Mouse (Mus musculus) kidney, postnatal 0 days (tissue): ENCODE data around the gene Bri3. TPM values are rescaled to one million over a fixed set of nuclear protein-coding genes. Genes with fewer than 3 reads are reported as not detected.
A peak's percentile ranks its signal among the peaks of the same experiment; 100 is the strongest.

Experiments used
- ATAC-seq: fragments of 200-750 bp; cut with Nextera tagmentation; replicated peaks from 2 replicates; pipeline ENCODE4 v1.8.0; 2017; ENCODE audit warnings: low read depth, moderate number of reproducible peaks, moderate TSS enrichment, moderate library complexity; ENCODE audit not compliant: low FRiP score
- DNase-seq: peaks from one replicate; pipeline ENCODE4 v3.0.0-alpha.2; 2016; ENCODE audit warnings: low spot score
- H3K27ac ChIP-seq: fragments of 300-500 bp; sonication (generic); 2 replicates; pipeline ENCODE4 v1.5.1; 2014; ENCODE audit warnings: mild to moderate bottlenecking
- H3K27me3 ChIP-seq: fragments of 300-500 bp; sonication (generic); 2 replicates; pipeline ENCODE4 v1.6.1; 2014; ENCODE audit warnings: low read length, mixed read lengths; ENCODE audit not compliant: insufficient read depth
- H3K36me3 ChIP-seq: fragments of 300-500 bp; sonication (generic); 2 replicates; pipeline ENCODE4 v1.6.1; 2014; ENCODE audit warnings: low read length, mixed read lengths; ENCODE audit not compliant: insufficient read depth
- H3K4me1 ChIP-seq: fragments of 300-500 bp; sonication (generic); replicated peaks from 2 replicates; pipeline ENCODE4 v1.6.1; 2014; ENCODE audit warnings: antibody characterized with exemption, low read length, mixed read lengths; ENCODE audit not compliant: insufficient read depth
- H3K4me2 ChIP-seq: fragments of 300-500 bp; sonication (generic); 2 replicates; pipeline ENCODE4 v1.6.1; 2014; ENCODE audit warnings: mild to moderate bottlenecking, low read length, moderate library complexity, mixed read lengths
- H3K4me3 ChIP-seq: fragments of 300-500 bp; sonication (generic); replicated peaks from 2 replicates; pipeline ENCODE4 v1.5.1; 2014; ENCODE audit warnings: low read depth, low read length
- H3K9ac ChIP-seq: fragments of 300-500 bp; sonication (generic); 2 replicates; pipeline ENCODE4 v1.6.1; 2014; ENCODE audit warnings: low read depth, low read length
- H3K9me3 ChIP-seq: fragments of 300-500 bp; sonication (generic); replicated peaks from 2 replicates; pipeline ENCODE4 v1.6.1; 2016; ENCODE audit warnings: low read length, inconsistent platforms, mixed read lengths
- CTCF ChIP-seq: IDR thresholded peaks from 2 replicates; pipeline ENCODE4 v1.5.1; 2016; ENCODE audit warnings: antibody characterized with exemption, low read depth, mild to moderate bottlenecking, moderate library complexity
- WGBS: fragments of 180-500 bp; shearing (Covaris S2); extraction: QIAGEN DNeasy Blood & Tissue Kit; methylation state at CpG from one replicate; pipeline ENCODE4 v1.1.7; 2014; 5-methylcytosine and 5-hydroxymethylcytosine counted together
- polyA plus RNA-seq: library from polyadenylated mRNA; unstranded; fragments of >200 nt; fragmentation: Nextera tagmentation; extraction: Ambion mirVana; gene quantifications from 2 replicates; pipeline ENCODE4 v1.2.1, GENCODE M21; 2015

The Bri3 gene
- polyA plus RNA-seq, 1 experiment from 2014 or later = 224 TPM

DNA sequence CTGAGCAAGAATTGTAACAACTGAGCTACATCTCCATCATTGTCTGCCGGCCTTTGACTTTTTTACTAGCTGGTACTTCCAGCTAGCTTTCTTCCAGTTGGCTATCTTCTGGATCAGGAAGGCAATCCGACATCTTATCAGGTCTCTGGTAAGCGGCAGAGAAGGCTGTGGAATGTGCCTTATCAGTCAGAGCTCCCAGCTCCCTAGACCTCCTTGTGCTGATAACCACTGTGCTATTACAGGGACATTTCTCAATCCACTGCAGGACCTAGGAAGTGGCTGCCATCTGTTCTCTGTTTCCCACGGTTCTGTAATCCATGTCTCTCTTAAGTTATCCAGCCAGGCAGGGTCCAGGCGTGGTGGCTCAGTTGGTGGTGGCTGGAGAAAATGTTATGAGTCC lies 27.5 kb downstream of the Bri3 start:
- Histone ChIP-seq H3K4me2 (no peak overlapping the region), H3K4me3 (no peak overlapping the region), H3K27ac (no peak overlapping the region), H3K27me3 (no peaks in the 10 kb centered on the region), H3K36me3 (0 out of 2 replicates have a peak, but pooled peaks cover 1% of the 10 kb centered on the region), H3K9ac (no peak overlapping the region), H3K4me1 (no peaks in the 10 kb centered on the region), H3K9me3 (no peaks in the 10 kb centered on the region)
- no peak for DNase-seq
- no peak for TF ChIP-seq CTCF
- no peak for ATAC-seq
- WGBS = 53% methylated on average over 5 of the region's 5 CpGs

DNA sequence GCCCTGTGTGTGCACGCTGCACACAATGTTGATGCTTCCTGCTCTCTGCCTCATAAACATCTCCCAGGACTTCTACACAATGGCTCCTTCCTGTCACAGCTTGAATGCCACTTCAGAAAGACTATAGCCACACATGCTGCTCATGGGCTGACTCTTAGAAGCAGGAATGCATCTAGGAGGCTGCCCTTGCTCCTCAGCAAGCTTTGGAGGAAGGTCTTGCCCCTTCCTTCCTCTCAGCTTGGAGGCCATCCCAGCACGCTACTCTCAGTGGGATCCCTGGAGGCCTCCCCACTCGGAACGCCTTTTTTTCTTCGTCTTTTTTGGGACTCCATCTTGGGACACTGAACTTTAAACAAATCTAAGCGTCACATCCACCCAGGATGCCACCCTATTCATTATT lies 30.7 kb downstream of the Bri3 start:
- Histone ChIP-seq H3K4me3 (no peak overlapping the region), H3K9ac (no peak overlapping the region), H3K27me3 (no peaks in the 10 kb centered on the region), H3K27ac (peak overlapping the region; percentile 31; the same call in 1 of the 2 replicates), H3K9me3 (no peaks in the 10 kb centered on the region), H3K4me2 (no peak overlapping the region), H3K4me1 (no peaks in the 10 kb centered on the region), H3K36me3 (peaks cover 6% of the 10 kb centered on the region; the same call in 1 of the 2 replicates)
- no peak for DNase-seq
- WGBS = 68% methylated on average over 6 of the region's 6 CpGs
- TF ChIP-seq CTCF = no peak
- no peak for ATAC-seq

DNA sequence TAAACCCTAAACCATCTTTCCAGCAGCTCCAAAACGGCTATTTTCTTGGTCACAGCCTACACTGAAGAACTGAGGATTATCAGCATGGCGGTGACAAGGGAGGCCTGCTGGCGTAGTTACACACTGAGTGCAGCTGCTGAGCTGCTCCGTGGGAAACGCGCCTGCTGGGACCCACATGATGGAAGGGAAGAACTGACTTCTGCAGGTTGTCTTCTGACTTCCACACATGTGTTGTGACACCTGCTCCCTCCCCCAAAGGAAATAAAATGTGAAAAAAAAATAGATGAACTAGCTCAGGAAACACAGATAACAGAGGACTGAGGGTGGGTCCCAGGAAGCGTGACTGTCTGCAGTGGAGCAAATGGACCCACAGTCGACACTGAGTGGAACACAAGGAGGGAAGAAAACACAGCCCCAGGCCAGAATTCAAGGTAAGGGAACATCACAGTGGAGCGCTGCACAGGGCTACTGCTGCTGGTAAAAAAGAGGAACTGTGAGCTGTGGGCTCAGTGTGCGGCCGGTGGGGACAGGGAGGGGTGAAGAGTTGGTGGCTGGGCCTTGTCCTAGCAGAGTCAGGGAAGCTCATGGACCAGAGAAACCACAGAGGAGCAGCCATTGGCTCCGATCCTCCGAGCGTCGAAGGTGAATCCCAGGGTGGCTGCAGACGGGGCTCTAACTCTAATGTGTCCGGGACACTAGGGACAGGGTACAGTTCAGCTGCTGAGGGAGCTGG lies 32.8 kb downstream of the Bri3 start:
- TF ChIP-seq CTCF = no peak
- ATAC-seq = no peak
- no peaks in the 10 kb centered on the region for H3K4me1 ChIP-seq
- H3K4me2 ChIP-seq = no peak overlapping the region
- H3K9me3 ChIP-seq = no peaks in the 10 kb centered on the region
- no peak overlapping the region for H3K27ac ChIP-seq
- peaks cover 15% of the 10 kb centered on the region for H3K36me3 ChIP-seq
- no peaks in the 10 kb centered on the region for H3K27me3 ChIP-seq
- no peak overlapping the region for H3K9ac ChIP-seq
- DNase-seq = no peak
- 86% methylated on average over 17 of the region's 17 CpGs for WGBS
- no peak overlapping the region for H3K4me3 ChIP-seq

DNA sequence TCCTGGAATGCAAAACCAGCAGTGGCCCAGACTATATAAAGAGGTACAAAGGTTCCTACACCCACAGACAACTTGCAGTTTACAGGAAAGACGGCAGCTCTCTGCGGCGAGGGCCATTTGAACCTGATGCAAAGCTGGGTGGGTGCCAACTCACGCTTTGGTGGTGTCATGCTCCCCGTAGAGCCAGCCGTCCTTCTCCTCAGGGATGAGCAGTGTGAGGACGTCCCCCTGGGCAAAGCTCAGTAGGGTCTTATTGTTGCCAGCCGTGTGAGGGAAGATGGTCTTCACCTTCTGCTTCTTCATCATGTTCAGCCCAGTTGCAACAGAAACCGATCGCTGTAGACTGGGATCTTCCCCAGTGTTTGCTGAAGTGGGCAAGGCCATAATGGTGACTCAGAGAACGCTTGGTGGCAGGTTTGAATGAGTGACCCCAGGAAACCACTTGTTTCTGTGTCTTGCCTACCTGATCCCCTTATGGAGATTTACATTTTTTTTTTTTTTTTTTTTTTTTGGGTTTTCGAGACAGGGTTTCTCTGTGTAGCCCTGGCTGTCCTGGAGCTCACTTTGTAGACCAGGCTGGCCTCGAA lies 34.2 kb downstream of the Bri3 start:
- TF ChIP-seq CTCF = no peak
- ATAC-seq (no peak), DNase-seq (no peak)
- Histone ChIP-seq H3K9me3 (no peaks in the 10 kb centered on the region), H3K27me3 (no peaks in the 10 kb centered on the region), H3K27ac (no peak overlapping the region), H3K9ac (no peak overlapping the region), H3K36me3 (peaks cover 17% of the 10 kb centered on the region), H3K4me1 (no peaks in the 10 kb centered on the region), H3K4me3 (no peak overlapping the region), H3K4me2 (no peak overlapping the region)
- WGBS = 86% methylated on average over 12 of the region's 13 CpGs

DNA sequence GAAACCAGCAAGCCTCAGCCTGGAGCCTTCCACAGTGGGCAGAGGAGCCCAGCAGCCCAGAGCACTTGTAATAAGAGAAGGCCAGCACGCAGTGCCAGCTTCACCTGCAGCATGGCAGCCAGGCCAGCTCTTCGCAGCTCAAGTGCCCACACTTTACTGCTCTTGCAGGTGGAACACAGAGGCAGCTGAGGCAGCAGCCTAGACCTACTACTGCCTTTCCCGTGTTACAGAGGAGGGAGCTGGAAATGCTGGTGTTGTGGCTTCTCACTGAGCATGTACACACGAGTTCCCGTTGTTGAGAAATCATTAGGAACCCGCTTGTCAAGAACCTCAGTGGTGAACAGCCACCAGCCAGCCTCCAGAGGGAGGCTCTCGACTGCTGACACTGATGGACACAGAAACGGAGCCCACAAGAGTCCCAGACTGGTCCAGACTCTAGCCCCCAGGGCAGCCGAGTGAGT lies 34.9 kb downstream of the Bri3 start:
- DNase-seq = no peak
- H3K4me3 ChIP-seq = no peak overlapping the region
- H3K27ac ChIP-seq = no peak overlapping the region
- H3K4me2 ChIP-seq = no peak overlapping the region
- no peaks in the 10 kb centered on the region for H3K27me3 ChIP-seq
- TF ChIP-seq CTCF = no peak
- WGBS = 76% methylated on average over 9 of the region's 9 CpGs
- peaks cover 17% of the 10 kb centered on the region for H3K36me3 ChIP-seq
- H3K9me3 ChIP-seq = no peaks in the 10 kb centered on the region
- no peaks in the 10 kb centered on the region for H3K4me1 ChIP-seq
- H3K9ac ChIP-seq = no peak overlapping the region
- ATAC-seq = no peak

DNA sequence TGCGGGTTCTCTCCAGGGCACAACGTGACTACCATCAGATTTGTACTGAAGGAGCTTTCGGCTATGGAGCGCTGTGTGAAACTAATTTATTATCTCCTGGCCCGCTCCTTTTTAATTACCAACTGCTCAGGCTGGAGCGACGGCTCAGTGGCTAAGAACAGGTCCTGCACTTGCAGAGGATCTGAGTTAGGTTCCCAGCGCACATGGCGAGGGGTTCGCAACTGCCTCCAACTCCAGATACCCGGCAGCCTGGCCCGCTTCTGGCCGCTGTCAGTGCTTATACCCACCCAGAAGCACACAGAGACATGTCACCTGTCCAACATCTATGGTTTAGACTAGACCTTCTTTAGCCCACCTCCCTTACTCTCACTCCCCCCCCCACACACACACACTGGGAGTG lies 35.7 kb downstream of the Bri3 start:
- Histone ChIP-seq H3K27me3 (no peaks in the 10 kb centered on the region), H3K36me3 (peaks cover 17% of the 10 kb centered on the region), H3K4me3 (no peak overlapping the region), H3K4me1 (no peaks in the 10 kb centered on the region), H3K9me3 (no peaks in the 10 kb centered on the region), H3K27ac (no peak overlapping the region), H3K4me2 (no peak overlapping the region), H3K9ac (no peak overlapping the region)
- DNase-seq (no peak), ATAC-seq (no peak)
- WGBS = 90% methylated on average over 13 of the region's 13 CpGs
- no peak for TF ChIP-seq CTCF
